Mouse (Mus musculus): ENCODE data around the gene Kif13a. TPM values are rescaled to one million over a fixed set of nuclear protein-coding genes. Genes with fewer than 3 reads are reported as not detected.

The Kif13a gene
- polyA plus RNA-seq, 1 experiment from 2014 or later, result 14.5 TPM

DNA sequence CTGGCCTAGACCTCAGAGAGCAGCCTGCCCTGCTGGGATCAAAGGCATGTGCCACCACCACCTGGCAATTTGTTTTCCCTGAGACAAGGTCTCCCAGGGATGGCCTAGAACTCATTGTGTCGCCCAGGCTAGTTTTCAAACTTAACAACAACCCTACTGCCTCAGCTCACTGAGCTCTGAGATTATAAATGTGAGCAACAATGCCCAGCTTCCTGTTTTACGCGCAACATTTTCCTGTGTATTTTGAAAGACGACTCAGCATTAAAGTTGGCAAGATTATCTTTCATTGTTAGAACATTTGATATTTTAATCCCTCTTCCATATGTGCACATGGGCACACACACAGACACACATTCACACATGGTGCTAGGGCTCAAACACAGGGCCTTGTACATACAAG is 192.2 kb downstream of the Kif13a start:
- Histone ChIP-seq H3K36me3 (ENCODE audit: control insufficient read depth, insufficient read depth, low read length) (no peaks in the 10 kb centered on the region), H3K4me1 (replicated peaks; ENCODE audit: control insufficient read depth, insufficient read depth, low read length) (0 out of 2 replicates have a peak, but pooled peaks cover 2% of the 10 kb centered on the region), H3K27me3 (ENCODE audit: control insufficient read depth, insufficient read depth, low read length) (no peaks in the 10 kb centered on the region), H3K9me3 (ENCODE audit: control insufficient read depth, low read length) (no peaks in the 10 kb centered on the region), H3K9ac (ENCODE audit: low read depth, low read length) (no peak overlapping the region), H3K4me3 (ENCODE audit: low read depth, low read length) (no peak overlapping the region), H3K27ac (ENCODE audit: low read depth, low read length) (no peak overlapping the region), H3K4me2 (replicated peaks; ENCODE audit: low read depth, low read length) (no peak overlapping the region)
- WGBS, result 84% methylated on average over 4 of the region's 4 CpGs
- ATAC-seq (ENCODE audit: low FRiP score), result no peak
- no peak for DNase-seq (ENCODE audit: low spot score)

DNA sequence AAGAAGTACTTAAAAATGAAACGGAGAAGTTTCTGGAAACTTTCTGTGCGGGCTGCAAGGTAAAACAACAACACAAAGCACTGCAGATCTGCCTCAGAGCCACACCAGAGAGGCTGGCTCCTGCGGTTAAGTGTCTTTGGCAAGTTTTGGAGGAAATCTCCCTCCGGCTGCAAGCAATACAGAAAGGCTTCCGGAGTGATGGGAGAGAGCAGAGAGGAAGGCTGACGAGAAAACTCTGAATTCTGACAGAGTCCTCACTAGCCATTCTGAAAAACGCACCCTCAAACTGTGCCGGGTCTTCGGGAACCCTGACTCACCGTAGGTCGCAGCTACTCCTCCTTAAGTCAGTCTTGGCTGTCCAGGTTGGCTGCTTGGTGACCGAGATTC is 193.2 kb downstream of the Kif13a start:
- 0 out of 2 replicates have a peak, but pooled peaks cover 2% of the 10 kb centered on the region for H3K4me1 ChIP-seq (replicated peaks; ENCODE audit: control insufficient read depth, insufficient read depth, low read length)
- H3K9me3 ChIP-seq (ENCODE audit: control insufficient read depth, low read length), result no peaks in the 10 kb centered on the region
- no peaks in the 10 kb centered on the region for H3K27me3 ChIP-seq (ENCODE audit: control insufficient read depth, insufficient read depth, low read length)
- H3K9ac ChIP-seq (ENCODE audit: low read depth, low read length), result 0 out of 2 replicates have a peak overlapping the region, but pooled peaks have one; percentile 8
- H3K36me3 ChIP-seq (ENCODE audit: control insufficient read depth, insufficient read depth, low read length), result no peaks in the 10 kb centered on the region
- H3K27ac ChIP-seq (ENCODE audit: low read depth, low read length), result no peak overlapping the region
- DNase-seq (ENCODE audit: low spot score), result peak; percentile 26
- no peak for ATAC-seq (ENCODE audit: low FRiP score)
- H3K4me2 ChIP-seq (replicated peaks; ENCODE audit: low read depth, low read length), result peak overlapping the region; percentile 70
- WGBS, result 3% methylated on average over 12 of the region's 12 CpGs
- H3K4me3 ChIP-seq (ENCODE audit: low read depth, low read length), result peak overlapping the region; percentile 35

DNA sequence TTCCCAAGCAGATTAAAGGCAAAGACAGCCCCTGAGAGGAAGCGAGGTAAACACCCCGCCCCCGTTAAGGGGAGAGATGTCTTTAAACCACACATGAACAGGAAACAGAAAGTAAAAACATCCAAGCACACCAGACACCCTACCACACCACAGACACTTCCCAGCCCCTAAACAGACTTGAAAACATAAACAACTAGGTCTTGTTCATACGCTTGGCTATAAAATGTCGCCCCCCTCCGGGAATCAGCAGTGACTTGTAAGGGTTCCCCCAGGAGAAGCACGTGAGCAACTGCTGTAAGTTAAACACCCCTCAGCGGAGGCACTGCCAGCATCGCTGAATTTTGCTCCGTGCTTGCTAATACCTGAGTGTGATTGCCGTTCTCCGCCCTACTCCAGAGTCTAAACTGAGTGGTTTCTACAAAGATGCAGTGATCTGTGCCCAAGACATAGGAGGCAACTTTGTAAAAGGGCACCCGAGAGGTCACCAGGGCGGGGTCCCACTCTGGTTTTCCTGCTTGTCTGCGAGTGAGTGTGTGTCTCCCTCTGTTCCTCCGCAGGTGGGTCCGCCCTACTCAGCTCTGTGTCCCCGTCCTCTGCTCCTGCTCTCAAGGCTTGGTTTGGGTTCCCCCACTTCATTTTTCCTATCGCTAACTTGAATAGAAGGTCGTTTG is 193.7 kb downstream of the Kif13a start:
- DNase-seq (ENCODE audit: low spot score), result peak; percentile 54
- no peaks in the 10 kb centered on the region for H3K36me3 ChIP-seq (ENCODE audit: control insufficient read depth, insufficient read depth, low read length)
- WGBS, result under 1% methylated on average over 20 of the region's 20 CpGs
- no peaks in the 10 kb centered on the region for H3K27me3 ChIP-seq (ENCODE audit: control insufficient read depth, insufficient read depth, low read length)
- no peaks in the 10 kb centered on the region for H3K9me3 ChIP-seq (ENCODE audit: control insufficient read depth, low read length)
- no peak for ATAC-seq (ENCODE audit: low FRiP score)
- H3K9ac ChIP-seq (ENCODE audit: low read depth, low read length), result peak overlapping the region; percentile 49
- H3K4me3 ChIP-seq (ENCODE audit: low read depth, low read length), result peak overlapping the region; percentile 35
- H3K27ac ChIP-seq (ENCODE audit: low read depth, low read length), result no peak overlapping the region
- 0 out of 2 replicates have a peak, but pooled peaks cover 2% of the 10 kb centered on the region for H3K4me1 ChIP-seq (replicated peaks; ENCODE audit: control insufficient read depth, insufficient read depth, low read length)
- peak overlapping the region; percentile 70 for H3K4me2 ChIP-seq (replicated peaks; ENCODE audit: low read depth, low read length)

DNA sequence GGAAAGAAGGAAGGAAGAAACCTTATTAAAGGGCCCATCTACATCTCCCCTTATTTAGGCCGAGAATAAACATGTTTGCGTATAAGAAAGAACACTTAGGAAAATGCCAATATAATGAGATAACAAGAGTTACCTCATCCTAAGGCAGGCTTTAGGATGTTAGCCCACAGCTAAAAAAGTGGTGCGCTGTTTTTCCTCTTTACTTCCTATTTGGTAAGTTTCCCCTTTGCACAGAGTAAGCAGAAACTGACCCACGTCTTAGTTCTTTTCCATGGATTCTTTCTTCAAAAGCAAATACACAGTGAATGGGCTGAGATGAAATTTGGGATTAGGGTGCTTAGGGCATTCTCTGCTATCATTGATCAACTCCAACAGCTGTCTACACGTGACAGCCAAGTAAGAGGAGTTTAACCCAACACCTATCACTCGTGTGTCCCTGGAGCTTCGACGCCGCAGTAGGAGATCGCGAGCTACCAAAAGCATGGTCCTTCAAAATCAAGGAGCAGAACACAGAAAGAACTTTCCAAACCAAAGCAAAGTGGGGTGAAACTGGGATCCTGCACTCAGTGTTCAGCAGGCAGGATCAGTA is 194.4 kb downstream of the Kif13a start:
- Histone ChIP-seq H3K27me3 (ENCODE audit: control insufficient read depth, insufficient read depth, low read length) (no peaks in the 10 kb centered on the region), H3K9ac (ENCODE audit: low read depth, low read length) (peak overlapping the region; percentile 49), H3K9me3 (ENCODE audit: control insufficient read depth, low read length) (no peaks in the 10 kb centered on the region), H3K4me1 (replicated peaks; ENCODE audit: control insufficient read depth, insufficient read depth, low read length) (0 out of 2 replicates have a peak, but pooled peaks cover 2% of the 10 kb centered on the region), H3K36me3 (ENCODE audit: control insufficient read depth, insufficient read depth, low read length) (no peaks in the 10 kb centered on the region), H3K4me2 (replicated peaks; ENCODE audit: low read depth, low read length) (peak overlapping the region; percentile 70), H3K27ac (ENCODE audit: low read depth, low read length) (no peak overlapping the region), H3K4me3 (ENCODE audit: low read depth, low read length) (peak overlapping the region; percentile 35)
- DNase-seq (ENCODE audit: low spot score) (no peak), ATAC-seq (ENCODE audit: low FRiP score) (no peak)
- 49% methylated on average over 11 of the region's 11 CpGs for WGBS

DNA sequence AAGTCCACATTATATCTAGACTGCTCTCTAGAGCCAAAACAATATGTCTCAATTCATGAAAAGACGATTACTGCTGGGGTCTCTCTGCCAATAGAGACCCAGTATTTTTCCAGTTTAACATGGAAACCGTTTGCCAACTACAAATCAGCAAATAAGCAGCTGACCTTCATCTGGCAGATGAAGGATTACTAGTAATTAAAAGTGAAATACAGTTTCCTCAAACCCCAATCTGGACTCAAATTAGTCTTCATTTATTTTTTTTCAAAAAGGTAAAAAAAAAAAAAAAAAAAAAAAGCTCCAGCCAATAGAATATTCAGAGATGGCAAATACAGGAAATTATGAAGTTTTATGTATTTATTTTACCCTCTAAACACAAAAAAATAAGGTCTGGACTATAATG is 199.7 kb downstream of the Kif13a start:
- DNase-seq (ENCODE audit: low spot score) (no peak), ATAC-seq (ENCODE audit: low FRiP score) (no peak)
- Histone ChIP-seq H3K36me3 (ENCODE audit: control insufficient read depth, insufficient read depth, low read length) (no peaks in the 10 kb centered on the region), H3K4me1 (replicated peaks; ENCODE audit: control insufficient read depth, insufficient read depth, low read length) (no peaks in the 10 kb centered on the region), H3K9ac (ENCODE audit: low read depth, low read length) (no peak overlapping the region), H3K27me3 (ENCODE audit: control insufficient read depth, insufficient read depth, low read length) (no peaks in the 10 kb centered on the region), H3K27ac (ENCODE audit: low read depth, low read length) (no peak overlapping the region), H3K4me3 (ENCODE audit: low read depth, low read length) (no peak overlapping the region), H3K4me2 (replicated peaks; ENCODE audit: low read depth, low read length) (no peak overlapping the region), H3K9me3 (ENCODE audit: control insufficient read depth, low read length) (no peaks in the 10 kb centered on the region)
- WGBS, result 84% methylated on average over 2 of the region's 2 CpGs

DNA sequence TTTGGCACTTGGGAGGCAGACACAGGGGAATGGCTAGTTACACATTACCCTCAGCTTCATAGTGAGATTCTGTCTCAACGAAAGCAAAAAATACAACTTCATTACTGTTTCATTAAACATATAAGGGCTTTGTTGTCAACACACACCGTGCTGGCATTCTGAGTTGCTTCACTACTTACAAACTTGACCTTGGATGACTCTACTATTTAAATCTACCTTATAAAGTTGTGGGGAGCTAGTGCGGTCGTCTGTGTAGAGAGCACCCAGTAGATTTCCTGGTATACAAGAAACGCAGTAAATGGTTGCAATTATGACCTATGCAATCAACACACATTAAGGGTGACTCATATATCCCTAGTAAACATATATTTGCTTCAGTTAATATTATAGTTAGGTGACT is 201.3 kb downstream of the Kif13a start:
- no peaks in the 10 kb centered on the region for H3K9me3 ChIP-seq (ENCODE audit: control insufficient read depth, low read length)
- H3K9ac ChIP-seq (ENCODE audit: low read depth, low read length), result peak overlapping the region; percentile 60
- no peaks in the 10 kb centered on the region for H3K36me3 ChIP-seq (ENCODE audit: control insufficient read depth, insufficient read depth, low read length)
- 30% methylated on average over 5 of the region's 5 CpGs for WGBS
- peak overlapping the region; percentile 99 for H3K4me3 ChIP-seq (ENCODE audit: low read depth, low read length)
- peak; percentile 47 for ATAC-seq (ENCODE audit: low FRiP score)
- no peaks in the 10 kb centered on the region for H3K27me3 ChIP-seq (ENCODE audit: control insufficient read depth, insufficient read depth, low read length)
- H3K4me2 ChIP-seq (replicated peaks; ENCODE audit: low read depth, low read length), result peak overlapping the region; percentile 43
- H3K4me1 ChIP-seq (replicated peaks; ENCODE audit: control insufficient read depth, insufficient read depth, low read length), result no peaks in the 10 kb centered on the region
- DNase-seq (ENCODE audit: low spot score), result no peak
- H3K27ac ChIP-seq (ENCODE audit: low read depth, low read length), result peak overlapping the region; percentile 67

DNA sequence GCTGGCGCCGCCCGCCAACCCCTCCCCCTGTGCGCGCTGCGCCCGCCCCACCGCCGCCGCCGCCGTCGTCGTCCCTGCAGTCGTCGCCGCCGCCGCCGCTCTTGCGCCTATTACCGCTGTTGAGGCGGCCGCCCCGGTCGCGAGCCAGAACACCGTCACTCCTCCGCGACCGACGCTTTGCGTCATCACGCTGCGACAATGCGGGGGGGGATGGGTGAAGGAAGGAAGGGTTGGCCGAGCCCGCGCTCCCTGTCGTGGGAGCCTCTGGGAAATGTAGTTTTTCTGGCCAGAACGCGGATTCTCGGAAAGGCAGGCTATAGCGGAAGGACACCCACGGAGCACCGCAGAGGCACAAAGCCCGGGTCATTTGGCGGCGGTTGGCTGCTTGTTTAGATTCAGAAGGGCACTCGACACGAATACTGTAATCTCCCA is 201.8 kb downstream of the Kif13a start, which contains the start of gene Nup153:
Nup153 (minus strand) TSS at position 104 of the 432 bp plus-strand sequence.
- H3K9ac ChIP-seq (ENCODE audit: low read depth, low read length), result peak within 1 kb of the TSS; percentile 89
- under 1% methylated on average over 29 of the region's 51 CpGs for WGBS
- peak; percentile 100 for DNase-seq (ENCODE audit: low spot score)
- H3K27me3 ChIP-seq (ENCODE audit: control insufficient read depth, insufficient read depth, low read length), result no peaks in the 10 kb centered on the region
- no peaks in the 10 kb centered on the region for H3K9me3 ChIP-seq (ENCODE audit: control insufficient read depth, low read length)
- peak; percentile 95 for ATAC-seq (ENCODE audit: low FRiP score)
- no peaks in the 10 kb centered on the region for H3K36me3 ChIP-seq (ENCODE audit: control insufficient read depth, insufficient read depth, low read length)
- no peaks in the 10 kb centered on the region for H3K4me1 ChIP-seq (replicated peaks; ENCODE audit: control insufficient read depth, insufficient read depth, low read length)
- H3K4me3 ChIP-seq (ENCODE audit: low read depth, low read length), result peak within 1 kb of the TSS; percentile 99
- H3K4me2 ChIP-seq (replicated peaks; ENCODE audit: low read depth, low read length), result peak within 1 kb of the TSS; percentile 73
- H3K27ac ChIP-seq (ENCODE audit: low read depth, low read length), result peak within 1 kb of the TSS; percentile 93

DNA sequence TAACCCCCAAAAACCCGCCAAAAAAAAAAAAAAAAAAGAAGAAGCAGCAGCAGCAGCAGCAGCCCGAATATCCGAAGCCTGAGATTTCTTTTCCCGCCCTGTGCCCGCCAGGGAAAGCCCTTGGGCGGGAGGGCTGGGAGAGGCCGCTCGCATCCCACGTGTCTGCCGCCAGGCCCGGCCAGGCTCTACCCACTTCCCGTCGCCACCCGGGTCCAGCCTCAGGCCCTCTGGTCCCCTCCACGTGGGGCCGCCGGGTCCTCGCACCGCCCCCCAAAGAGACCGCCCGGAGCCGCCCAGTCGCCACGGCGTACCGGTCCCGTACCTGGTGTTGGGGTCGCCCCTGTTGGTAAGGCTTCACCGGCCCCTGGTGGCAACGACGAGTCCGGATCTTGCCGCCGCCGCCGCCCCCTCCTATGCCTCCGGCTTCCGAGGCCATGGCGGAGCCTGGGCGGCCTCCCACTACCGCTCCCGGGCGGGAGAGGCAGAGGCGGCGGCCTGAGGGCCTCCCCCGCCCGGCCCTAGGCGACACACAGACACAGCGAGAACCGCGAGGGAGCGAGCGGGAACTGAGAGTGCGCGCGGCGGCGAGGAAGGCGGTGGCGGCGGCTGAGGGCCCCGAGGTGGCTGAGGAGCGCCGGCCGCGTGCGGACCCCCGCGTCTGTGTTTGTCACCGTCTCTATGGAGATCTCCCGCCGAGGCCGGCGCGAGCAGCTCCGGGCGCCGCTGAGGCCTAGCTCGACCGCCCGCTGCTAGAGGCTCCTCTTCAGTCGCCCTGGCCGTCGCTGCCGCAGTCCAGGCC is 202.4 kb downstream of the Kif13a start:
- Histone ChIP-seq H3K36me3 (ENCODE audit: control insufficient read depth, insufficient read depth, low read length) (no peaks in the 10 kb centered on the region), H3K9ac (ENCODE audit: low read depth, low read length) (peak overlapping the region; percentile 89), H3K4me1 (replicated peaks; ENCODE audit: control insufficient read depth, insufficient read depth, low read length) (no peaks in the 10 kb centered on the region), H3K4me3 (ENCODE audit: low read depth, low read length) (peak overlapping the region; percentile 99), H3K27me3 (ENCODE audit: control insufficient read depth, insufficient read depth, low read length) (no peaks in the 10 kb centered on the region), H3K4me2 (replicated peaks; ENCODE audit: low read depth, low read length) (peak overlapping the region; percentile 73), H3K9me3 (ENCODE audit: control insufficient read depth, low read length) (no peaks in the 10 kb centered on the region), H3K27ac (ENCODE audit: low read depth, low read length) (peak overlapping the region; percentile 93)
- WGBS, result under 1% methylated on average over 66 of the region's 85 CpGs
- ATAC-seq (ENCODE audit: low FRiP score), result peak; percentile 88
- peak; percentile 73 for DNase-seq (ENCODE audit: low spot score)

Measured in hindbrain, embryonic 11.5 days (tissue).